Mouse (Mus musculus) large intestine, adult 2 months (tissue): ENCODE results near the gene Ctdsp2. TPM values are rescaled to one million over a fixed set of nuclear protein-coding genes. Genes with fewer than 3 reads are reported as not detected.

ENCODE experiments used
- DNase-seq: peaks from one replicate; pipeline ENCODE4 v3.0.0-alpha.2; 2012; ENCODE audit warnings: low read depth, low spot score
- WGBS: fragments of 180-500 bp; shearing (Covaris S2); methylation state at CpG from one replicate; pipeline ENCODE4 v1.1.7; 2018; 5-methylcytosine and 5-hydroxymethylcytosine counted together
- polyA plus RNA-seq: library from polyadenylated mRNA; depleted of rRNA; stranded (reverse); fragments of >200 nt; gene quantifications from 2 replicates; pipeline ENCODE4 v1.2.3, GENCODE M21; 2012

The Ctdsp2 gene
- polyA plus RNA-seq, 1 experiment, result 123 TPM

DNA sequence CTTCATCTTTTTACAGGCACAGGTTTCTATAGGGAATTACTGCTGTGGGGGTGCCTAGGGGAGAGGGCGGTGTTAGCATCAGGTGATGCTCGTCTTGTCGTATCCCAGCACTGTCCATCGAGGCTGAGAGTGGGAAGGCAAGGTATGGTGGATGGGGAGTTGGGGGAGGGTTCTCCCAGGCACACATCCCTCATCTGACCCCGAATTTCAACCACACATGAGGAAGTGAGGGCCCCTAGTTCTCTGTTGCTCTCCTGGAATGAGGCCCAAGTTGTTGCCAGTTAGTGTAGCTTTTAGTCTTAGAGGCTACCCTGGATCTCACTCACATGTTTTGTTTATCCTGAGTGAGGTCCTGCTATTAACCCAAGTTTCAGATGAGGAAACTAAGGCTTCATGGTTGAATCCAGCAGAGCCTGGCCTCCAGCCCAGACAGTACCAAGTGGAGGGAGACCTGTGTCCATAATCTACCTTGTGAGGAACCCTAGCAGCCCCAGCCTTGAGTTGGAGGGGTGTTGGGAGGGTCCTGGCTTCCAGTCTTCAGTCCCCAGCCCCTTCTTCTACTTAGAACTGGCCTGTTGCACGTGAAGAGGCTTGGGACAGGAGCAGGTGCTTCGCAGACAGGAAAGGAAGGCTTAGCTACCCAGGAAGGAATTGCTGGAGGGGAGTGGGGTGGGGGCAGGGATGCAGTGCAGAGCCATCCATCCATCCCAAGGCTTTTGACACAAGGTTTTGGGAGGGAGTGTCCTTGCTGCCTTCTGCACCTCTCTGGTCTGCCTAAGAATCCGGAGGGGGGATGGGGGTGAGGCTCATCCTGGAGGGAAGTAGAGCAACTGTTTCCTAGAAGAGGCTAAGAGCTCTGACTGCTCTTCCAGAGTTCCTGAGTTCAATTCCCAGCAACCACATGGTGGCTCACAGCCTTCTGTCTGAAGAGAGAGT is 8.9 kb downstream of the Ctdsp2 start:
- WGBS, result 44% methylated on average over 8 of the region's 8 CpGs
- no peak for DNase-seq

DNA sequence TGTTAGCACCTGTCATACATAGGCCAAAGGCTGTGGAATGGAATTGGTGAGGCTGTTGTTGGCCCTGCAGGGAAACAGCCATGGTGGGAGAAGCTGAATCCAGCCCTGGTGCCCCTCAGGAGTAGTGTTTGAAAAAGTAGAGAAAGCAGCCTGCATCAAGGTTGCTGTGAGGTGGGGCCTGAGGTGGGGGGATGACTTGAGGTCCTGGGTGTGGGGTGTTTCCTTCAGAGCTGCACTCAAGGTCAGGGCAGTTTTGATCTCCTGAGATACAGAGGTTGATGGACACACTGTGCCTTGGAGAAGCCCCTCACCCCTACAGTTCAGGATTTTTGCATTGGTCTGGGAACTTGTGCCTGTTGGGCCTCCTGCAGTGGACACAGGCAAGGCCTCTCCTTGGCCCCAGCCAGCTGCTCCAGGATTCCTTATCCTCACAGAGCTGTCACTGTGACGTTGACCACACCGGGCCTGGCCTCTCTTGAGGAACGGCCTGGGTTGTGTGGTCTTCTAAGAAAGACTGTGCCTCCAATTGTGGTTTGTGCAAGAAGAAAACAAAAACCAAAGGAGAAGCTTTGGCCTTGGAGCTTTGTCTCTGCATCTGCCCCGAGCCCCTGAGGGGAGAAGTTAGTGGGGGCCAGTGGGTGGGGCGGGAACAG is 10.1 kb downstream of the Ctdsp2 start:
- WGBS, result 53% methylated on average over 5 of the region's 5 CpGs
- DNase-seq, result no peak

DNA sequence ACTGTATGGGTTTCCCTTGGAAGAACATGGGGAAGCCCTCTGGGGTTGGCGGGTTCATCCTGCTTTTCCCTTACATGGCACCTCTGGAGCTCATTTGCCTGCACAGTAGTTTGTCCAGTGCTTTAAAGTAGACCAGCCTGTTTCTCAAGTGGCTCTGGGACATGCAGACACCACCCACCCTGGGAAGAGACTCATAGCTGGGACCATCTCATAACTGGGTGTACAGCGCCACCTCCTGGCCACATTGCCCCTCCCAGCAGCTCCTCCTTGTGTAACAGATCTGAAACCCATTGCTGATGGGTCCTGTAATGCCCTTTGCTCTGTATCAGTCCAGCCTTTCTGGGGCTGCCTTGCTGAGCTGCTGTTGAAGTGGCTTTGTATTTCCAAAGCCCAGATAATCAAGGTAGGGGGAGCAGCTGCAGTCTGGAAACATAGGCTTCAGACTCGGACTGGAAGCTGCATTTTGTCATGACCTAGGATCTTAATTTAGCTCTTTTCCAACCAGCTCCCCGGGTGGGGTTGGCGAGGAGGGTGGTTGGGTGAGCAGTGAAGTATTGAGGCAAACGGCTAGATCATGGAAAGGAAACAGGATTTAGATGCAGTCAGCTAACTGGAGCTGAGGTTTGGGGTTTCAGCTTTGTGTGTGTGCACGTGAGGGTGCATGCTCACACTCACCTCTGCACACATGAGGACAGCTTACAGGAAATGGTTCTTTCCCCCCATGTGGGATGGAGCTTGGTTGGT is 12.0 kb downstream of the Ctdsp2 start:
- peak; percentile 75 for DNase-seq
- 32% methylated on average over 7 of the region's 7 CpGs for WGBS

DNA sequence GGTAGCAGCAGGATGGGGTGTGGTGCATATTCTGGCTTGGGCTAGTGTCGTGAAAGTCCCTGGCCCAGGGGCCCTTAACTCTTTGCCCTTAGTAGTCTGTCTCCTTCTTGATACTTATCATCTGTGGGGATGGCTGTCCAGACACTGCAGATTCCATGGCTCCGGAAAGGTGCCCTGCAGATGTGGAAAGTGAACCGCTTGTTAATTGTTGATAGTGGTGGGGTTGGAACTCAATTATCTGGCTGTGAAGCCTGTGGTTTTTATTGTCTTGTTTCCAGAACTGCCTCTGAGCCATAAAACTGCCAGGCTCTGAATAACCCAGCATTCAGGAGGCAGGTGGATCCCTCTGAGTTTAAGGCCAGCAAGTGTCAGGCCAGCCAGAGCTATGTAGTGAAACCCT is 13.2 kb downstream of the Ctdsp2 start:
- WGBS, result 14% methylated on average over 3 of the region's 3 CpGs
- DNase-seq, result no peak

DNA sequence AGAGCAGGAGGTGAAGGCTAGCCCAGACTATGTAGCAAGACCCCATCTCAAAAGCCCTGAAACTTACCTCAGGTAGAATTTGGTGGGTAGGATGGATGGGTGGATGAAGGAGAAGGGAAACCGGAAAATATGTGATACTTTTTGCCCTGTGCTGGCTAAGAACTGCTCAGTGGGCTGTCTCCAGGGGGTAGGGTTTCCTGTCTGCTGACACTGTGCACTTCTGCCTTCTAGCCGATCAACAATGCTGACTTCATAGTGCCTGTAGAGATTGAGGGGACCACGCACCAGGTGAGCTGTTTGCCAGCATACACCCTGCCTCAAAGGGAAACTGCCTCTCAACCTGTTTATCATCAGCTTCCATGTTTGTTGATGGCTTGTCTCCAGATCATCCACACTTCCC is 15.1 kb downstream of the Ctdsp2 start:
- 86% methylated on average over 3 of the region's 3 CpGs for WGBS
- no peak for DNase-seq

DNA sequence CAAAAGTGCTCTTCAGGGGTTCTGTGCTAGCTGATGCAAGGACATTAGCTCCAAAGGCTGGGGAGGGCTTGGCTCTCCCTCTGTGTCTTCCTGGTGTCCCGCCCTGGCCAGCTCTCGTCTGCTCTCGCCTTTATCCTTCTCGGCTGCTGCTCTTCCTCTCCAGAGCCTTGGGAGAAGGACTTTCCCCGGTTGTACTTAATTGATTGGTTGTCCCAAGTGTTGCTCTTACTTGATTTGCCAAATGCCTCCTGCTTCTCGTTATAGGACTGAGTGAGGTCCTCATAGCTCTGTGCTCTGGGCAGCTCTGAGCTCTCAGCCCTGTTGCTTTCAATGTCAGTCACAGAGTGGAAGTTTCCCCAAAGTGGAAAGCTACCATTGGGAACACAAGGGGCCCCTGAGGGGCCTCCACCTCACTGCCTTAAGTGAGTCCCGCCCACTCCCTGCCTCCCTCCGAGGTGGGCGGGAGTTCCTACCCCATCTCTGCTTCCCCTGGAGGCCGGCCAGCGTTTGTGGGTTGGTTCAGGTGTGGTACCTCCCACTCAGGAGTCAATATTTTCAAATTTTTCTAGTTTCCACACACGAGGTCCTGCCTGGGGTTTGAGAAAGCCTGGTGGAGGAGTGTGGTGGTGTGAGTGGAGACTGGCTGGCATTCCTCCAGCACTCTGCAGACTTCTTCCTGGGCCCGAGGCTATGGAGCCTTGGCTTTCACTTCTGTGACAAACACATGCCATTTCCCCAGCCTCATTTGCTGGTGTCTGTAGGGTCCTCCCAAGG is 19.0 kb downstream of the Ctdsp2 start:
- 53% methylated on average over 13 of the region's 13 CpGs for WGBS

DNA sequence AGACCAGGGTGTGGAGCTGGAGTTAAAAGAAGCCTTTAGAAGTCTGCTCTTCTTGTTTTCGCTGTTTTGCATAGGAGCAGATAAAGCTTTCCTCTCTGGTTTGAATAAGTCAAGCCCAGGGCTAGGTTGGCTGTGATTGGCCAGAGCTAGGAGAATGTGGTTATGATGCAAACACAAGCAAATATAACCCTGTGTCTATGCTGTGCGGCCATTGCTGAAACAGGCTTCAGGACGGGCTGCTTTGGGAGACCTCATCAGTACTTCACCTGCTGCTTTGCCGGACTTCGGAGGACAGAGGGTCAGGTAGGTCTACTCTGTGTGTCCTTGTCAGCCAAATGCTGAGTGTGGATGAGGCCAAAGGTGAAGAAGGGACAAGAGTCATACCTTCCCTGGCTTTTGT is 22.0 kb downstream of the Ctdsp2 start, which contains the start of gene Avil:
TSS of gene Avil (plus strand) at position 181 of the 400 bp plus-strand sequence.
- WGBS, result 64% methylated on average over 5 of the region's 5 CpGs
- no peak for DNase-seq

More for the DNA sequence above, 19.0 kb downstream of the Ctdsp2 start:
- DNase-seq, result no peak

DNA sequence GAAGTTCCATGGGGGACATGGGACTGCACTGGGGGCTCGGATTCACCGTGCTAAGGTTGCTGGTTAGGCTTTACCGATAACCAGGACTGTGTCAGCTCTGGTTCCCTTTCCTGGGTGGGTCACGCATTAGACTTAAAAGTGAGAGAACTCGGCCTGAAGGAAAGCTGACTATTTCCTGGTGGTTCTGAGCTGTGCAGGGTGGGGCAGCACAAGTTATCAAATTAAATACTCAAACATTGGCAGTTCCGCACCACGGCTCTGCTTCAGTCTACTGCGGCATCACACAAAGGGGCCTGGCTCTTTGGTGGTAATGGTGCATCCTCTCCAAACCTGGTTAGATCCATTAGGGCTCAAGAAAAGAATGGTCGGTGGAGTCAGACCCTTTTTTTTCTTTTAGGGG is 22.8 kb downstream of the Ctdsp2 start:
- DNase-seq, result no peak
- 31% methylated on average over 9 of the region's 9 CpGs for WGBS

DNA sequence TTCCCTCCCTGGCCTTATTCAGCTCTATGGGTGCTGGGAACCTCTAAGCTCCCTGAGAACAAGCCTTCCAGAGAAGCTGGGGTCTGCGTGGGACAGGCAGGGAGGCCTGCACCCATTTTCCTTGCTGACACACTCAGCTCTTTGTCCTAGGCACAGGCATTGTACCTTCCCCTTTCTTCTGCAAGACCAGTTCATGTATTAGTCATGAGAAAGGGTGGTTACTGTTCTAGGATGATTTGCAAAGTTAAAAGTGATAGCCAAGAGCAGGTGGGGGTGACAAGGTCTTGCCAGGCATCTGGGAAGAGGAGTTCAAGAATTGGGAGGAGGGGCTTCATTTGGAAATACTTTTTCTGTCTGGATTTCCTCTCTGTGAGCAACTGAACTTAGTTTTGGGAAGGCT is 23.5 kb downstream of the Ctdsp2 start:
- WGBS, result 66% methylated on average over 1 of the region's 1 CpGs
- DNase-seq, result no peak

DNA sequence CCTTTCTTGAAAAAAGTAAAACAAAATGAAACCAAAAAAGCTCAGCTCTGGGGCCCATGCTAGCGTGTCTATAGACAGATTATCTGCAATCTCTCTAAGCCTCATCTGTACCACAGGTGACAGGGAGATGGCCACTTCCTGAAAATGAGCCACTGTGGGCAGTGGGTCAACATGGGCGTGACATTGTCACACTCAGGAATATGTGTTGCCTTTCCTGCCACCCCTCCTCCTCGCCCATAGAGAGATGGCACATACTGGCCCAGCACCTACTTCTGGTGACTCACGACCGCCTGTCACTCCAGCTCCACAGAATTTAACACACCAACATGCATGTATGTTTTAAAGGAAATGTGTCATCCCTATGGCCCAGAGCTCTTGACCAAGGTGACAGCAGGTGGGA is 24.2 kb downstream of the Ctdsp2 start:
- DNase-seq, result no peak
- WGBS, result 70% methylated on average over 5 of the region's 5 CpGs

DNA sequence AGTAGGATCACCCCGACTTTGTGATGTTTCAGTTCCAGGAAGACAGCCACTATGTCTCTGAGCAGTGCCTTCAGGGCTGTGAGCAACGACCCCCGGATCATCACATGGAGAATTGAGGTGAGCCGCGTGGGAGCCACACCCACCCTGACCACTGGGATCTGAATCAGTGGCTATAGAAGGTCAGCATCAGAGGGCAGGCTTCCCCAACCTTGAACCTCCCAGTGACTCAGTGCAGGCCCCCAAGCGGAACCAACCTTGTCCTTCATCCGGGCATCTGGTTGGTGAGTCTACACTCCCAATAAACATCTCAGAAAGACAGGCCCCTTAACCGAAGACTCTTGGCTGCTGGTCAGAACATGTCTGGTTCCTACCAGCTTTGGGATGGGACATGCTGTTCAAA is 24.8 kb downstream of the Ctdsp2 start:
- no peak for DNase-seq
- WGBS, result 74% methylated on average over 8 of the region's 8 CpGs

DNA sequence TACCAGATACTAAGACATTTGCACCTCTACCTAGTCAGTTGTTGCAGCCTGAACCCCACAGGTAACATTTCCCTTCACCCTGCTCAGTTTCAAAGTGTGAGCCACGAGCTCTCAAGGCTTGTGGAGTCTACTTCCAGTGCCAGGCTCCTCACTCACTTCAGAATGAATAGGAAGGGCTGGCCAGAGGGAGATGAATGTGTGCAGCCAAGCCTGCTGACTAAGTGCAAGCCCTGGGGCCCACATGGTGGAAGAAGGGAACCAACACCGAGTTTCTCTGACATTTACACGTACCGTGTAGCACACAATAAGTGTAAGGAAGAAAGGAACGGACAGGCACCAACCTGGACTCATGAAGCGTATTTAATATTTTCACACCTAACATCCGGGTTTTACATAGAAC is 25.3 kb downstream of the Ctdsp2 start:
- no peak for DNase-seq
- 74% methylated on average over 7 of the region's 7 CpGs for WGBS

DNA sequence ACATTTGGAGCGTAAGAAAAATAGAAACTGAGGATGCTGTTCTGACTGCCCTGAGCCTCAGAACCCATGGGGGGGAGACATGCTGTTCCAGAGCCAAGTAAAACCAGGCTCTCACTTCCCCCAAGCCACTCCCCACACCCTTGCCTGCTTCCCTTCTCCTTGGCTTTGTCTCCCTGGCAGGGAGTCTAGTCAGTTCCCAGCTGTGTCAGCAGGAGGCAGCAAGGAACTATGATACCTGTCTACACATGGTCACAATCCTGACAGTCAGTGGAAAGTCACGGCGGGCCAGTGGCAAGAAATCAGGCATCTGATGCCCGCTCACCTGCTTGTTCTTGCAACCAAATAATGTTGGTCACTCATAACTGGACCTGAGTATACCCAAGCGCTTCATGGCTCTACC is 38.0 kb downstream of the Ctdsp2 start:
- no peak for DNase-seq
- WGBS, result 54% methylated on average over 5 of the region's 5 CpGs

DNA sequence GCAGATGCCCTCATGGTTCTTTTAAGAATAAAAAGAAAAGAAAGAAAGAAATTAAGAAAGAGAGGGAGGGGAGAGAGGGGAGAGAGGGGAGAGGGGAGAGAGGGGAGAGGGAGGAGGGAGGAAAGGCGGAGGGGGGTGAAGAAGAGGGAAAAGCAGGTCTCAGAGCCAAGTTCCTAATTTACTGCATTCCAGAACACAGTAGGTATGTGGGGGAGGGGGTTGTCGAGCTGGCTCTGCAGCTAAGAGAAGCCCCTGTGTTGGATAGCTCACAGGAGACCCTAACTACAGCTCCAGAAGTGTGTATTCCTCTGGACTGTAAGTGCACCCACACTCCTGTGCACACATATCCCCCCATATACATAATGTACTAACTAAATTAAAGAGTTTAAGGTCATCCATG is 38.6 kb downstream of the Ctdsp2 start:
- WGBS, result 28% methylated on average over 2 of the region's 2 CpGs

DNA sequence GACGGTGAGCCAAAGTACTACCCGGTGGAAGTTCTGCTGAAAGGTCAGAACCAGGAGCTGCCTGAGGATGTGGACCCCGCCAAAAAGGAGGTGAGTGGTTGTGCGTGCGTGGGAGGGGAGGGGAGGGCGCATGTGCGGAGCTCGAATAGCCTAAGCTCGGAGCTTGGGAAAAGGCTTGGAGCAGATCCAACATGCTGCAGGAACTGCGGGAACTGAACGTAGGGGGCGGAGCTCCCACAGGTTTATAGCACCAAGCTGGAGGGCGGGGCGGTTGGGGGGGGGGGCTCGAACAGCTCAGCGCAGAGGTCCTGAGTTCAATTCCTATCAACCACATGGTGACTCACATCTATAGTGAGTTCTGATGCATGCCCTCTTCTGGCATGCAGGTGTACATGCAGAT is 39.9 kb downstream of the Ctdsp2 start:
- WGBS, result 59% methylated on average over 16 of the region's 16 CpGs
- no peak for DNase-seq

More for the DNA sequence above, 38.6 kb downstream of the Ctdsp2 start:
- DNase-seq, result no peak

DNA sequence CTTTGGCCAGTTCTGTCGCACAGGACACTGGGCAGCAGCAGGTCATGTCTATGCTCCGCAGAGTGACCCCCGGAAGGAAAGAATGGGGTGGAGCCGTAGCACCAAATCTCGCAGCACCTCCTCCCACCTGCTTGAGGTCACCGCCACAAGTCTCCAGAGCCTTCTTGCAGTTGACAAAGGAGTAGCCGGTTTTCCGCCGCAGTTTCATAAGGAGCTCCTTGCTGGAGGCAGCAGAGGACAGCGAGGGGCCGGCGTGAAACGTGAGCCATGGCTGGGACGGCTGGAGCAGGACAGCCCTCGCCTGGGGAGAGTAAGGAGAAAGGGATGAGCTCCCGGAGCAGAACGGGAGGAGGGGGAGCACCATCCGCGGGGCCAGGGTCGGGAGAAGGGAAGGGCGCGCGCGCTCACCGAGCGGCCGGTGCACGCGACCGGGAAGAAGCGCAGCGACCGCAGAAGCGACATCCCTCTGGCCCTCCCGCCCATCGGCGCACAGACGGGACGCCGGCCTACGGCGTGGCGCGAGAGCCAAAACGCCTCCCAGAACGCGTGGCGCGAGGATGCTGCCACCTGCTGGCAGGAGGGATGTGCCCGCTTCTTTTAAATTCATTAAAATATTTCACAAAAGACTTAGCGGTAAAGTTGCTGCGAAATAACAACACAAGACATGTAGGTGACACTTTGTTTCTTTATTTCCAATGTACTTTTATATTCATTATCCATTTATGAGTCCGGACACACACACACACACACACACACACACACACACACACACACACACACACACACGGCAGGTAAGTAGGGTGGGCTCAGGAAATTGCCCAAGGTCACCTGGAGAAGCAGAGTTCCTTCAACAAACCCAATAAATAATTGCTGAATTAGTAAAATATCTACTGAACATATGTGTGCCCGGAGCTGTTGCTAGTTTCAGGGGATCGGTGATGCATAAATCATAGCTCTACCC is 52.1 kb downstream of the Ctdsp2 start, which contains the start of gene Tsfm:
TSS of gene Tsfm (minus strand) at position 505 of the 961 bp plus-strand sequence.
- WGBS, result 4% methylated on average over 56 of the region's 56 CpGs
- peak; percentile 89 for DNase-seq

DNA sequence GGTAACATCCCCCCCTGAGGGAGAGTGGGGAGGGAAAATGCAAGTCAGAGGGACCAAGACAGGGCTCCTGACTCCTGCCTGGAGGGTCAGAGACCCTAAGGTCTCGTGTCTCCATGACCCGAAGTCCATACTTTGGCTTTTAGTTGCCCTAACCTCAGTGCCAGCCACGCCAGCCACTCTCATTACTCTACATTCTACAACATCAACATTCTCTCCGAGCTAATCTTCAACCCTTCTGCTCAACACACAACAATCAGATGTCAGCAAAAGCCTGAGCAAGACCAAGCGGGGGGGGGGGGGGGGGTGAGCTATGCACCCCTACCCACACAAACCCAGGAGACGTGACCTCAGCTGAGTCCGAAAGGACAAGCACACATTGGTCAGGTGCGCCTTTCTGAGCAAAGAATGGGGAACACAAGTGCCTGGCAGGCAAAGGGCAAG is 54.8 kb downstream of the Ctdsp2 start:
- 79% methylated on average over 8 of the region's 8 CpGs for WGBS
- no peak for DNase-seq

DNA sequence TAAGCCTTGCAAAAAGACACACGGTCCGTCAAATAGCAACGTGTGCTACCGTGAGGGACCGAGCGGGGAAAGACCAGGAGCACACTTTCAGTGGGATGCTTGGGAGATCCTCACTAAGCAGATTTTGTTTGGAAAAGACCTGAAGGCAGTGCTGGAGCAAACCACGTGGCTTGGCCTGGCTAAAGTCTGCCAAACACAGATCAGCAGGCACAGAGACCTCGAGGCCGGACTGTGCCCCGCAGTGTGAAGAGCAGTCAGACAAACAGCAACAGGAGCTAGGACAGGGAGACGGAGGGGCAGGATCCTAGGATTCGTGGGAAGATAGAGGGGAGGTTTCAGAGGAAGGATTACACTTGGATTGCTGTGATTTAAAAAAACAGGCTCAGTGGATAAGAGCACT is 57.8 kb downstream of the Ctdsp2 start:
- WGBS, result 80% methylated on average over 12 of the region's 12 CpGs
- DNase-seq, result no peak
